Mouse (Mus musculus) midbrain, postnatal 0 days (tissue): Measurements from ENCODE around the gene Ptprt. TPM values are rescaled to one million over a fixed set of nuclear protein-coding genes. Genes with fewer than 3 reads are reported as not detected.

Source experiments
- ATAC-seq: fragments of 200-750 bp; cut with Nextera tagmentation; 2 replicates; pipeline ENCODE4 v1.8.0; 2017; ENCODE audit warnings: moderate number of reproducible peaks, mild to moderate bottlenecking, moderate TSS enrichment, moderate library complexity; ENCODE audit not compliant: low FRiP score
- DNase-seq: peaks from one replicate; pipeline ENCODE4 v3.0.0-alpha.2; 2015; ENCODE audit warnings: low spot score
- H3K27ac ChIP-seq: fragments of 300-500 bp; sonication (generic); 2 replicates; pipeline ENCODE4 v1.5.1; 2014; ENCODE audit warnings: low read depth, mild to moderate bottlenecking, low read length, mixed read lengths
- H3K27me3 ChIP-seq: fragments of 300-500 bp; sonication (generic); 2 replicates; pipeline ENCODE4 v1.6.1; 2014; ENCODE audit warnings: low read length, control low read depth, mixed read lengths; ENCODE audit not compliant: insufficient read depth
- H3K36me3 ChIP-seq: fragments of 300-500 bp; sonication (generic); 2 replicates; pipeline ENCODE4 v1.6.1; 2014; ENCODE audit warnings: low read length, control low read depth, mixed read lengths; ENCODE audit not compliant: insufficient read depth
- H3K4me1 ChIP-seq: fragments of 300-500 bp; sonication (generic); 2 replicates; pipeline ENCODE4 v1.6.1; 2014; ENCODE audit warnings: mild to moderate bottlenecking, control low read depth, antibody characterized with exemption, low read length, mixed read lengths; ENCODE audit not compliant: insufficient read depth
- H3K4me2 ChIP-seq: fragments of 300-500 bp; sonication (generic); 2 replicates; pipeline ENCODE4 v1.6.1; 2014; ENCODE audit warnings: low read depth, mild to moderate bottlenecking, low read length, mixed read lengths; ENCODE audit not compliant: poor library complexity, severe bottlenecking
- H3K4me3 ChIP-seq: fragments of 300-500 bp; sonication (generic); 2 replicates; pipeline ENCODE4 v1.5.1; 2014; ENCODE audit warnings: low read depth, mild to moderate bottlenecking, low read length, moderate library complexity
- H3K9ac ChIP-seq: fragments of 300-500 bp; sonication (generic); replicated peaks from 2 replicates; pipeline ENCODE4 v1.6.1; 2014; ENCODE audit warnings: mild to moderate bottlenecking, low read length, moderate library complexity, mixed read lengths; ENCODE audit not compliant: poor library complexity, severe bottlenecking
- H3K9me3 ChIP-seq: fragments of 300-500 bp; sonication (generic); 2 replicates; pipeline ENCODE4 v1.6.1; 2016; ENCODE audit warnings: low read length, control low read depth
- CTCF ChIP-seq: IDR thresholded peaks from 2 replicates; pipeline ENCODE4 v1.5.1; 2016; ENCODE audit warnings: antibody characterized with exemption, mild to moderate bottlenecking
- WGBS: fragments of 180-500 bp; shearing (Covaris S2); extraction: QIAGEN DNeasy Blood & Tissue Kit; methylation state at CpG from one replicate; pipeline ENCODE4 v1.1.7; 2014; 5-methylcytosine and 5-hydroxymethylcytosine counted together
- polyA plus RNA-seq: library from polyadenylated mRNA; unstranded; fragments of >200 nt; fragmentation: Nextera tagmentation; extraction: Ambion mirVana; gene quantifications from 2 replicates; pipeline ENCODE4 v1.2.1, GENCODE M21; 2015
- total RNA-seq: library from RNA; depleted of rRNA; stranded (reverse); fragments of >200 nt; gene quantifications from 2 replicates; pipeline ENCODE4 v1.2.3, GENCODE M21; 2014

Ptprt gene
- total and polyA plus RNA-seq, 2 experiments from 2014 or later, result 12.6 to 72.2 TPM

DNA sequence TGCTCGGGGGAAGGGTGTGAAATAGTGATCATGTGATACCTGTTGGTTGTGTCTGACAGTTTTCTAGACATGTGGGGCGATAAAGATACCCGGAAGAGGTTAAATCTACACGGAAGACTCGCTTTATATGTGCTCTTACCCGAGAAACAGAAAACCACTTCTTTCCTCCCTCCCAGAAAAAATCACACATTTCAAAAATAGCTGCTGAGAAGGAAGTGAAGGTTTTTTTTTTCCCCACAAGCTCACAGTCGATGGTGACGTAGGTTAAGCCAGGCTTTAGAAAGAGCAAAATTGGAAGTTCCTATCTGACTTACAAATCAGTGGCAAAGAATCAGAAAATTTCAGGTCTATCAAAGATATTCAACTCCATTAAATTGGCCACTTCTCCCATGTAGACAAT lies 965.1 kb downstream of the Ptprt start:
- Histone ChIP-seq H3K27me3 (no peaks in the 10 kb centered on the region), H3K4me1 (no peaks in the 10 kb centered on the region), H3K4me3 (no peak overlapping the region), H3K36me3 (no peaks in the 10 kb centered on the region), H3K9ac (no peak overlapping the region), H3K27ac (no peak overlapping the region), H3K4me2 (no peak overlapping the region), H3K9me3 (no peaks in the 10 kb centered on the region)
- TF ChIP-seq CTCF, result no peak
- DNase-seq (no peak), ATAC-seq (no peak)
- 85% methylated on average over 8 of the region's 8 CpGs for WGBS

DNA sequence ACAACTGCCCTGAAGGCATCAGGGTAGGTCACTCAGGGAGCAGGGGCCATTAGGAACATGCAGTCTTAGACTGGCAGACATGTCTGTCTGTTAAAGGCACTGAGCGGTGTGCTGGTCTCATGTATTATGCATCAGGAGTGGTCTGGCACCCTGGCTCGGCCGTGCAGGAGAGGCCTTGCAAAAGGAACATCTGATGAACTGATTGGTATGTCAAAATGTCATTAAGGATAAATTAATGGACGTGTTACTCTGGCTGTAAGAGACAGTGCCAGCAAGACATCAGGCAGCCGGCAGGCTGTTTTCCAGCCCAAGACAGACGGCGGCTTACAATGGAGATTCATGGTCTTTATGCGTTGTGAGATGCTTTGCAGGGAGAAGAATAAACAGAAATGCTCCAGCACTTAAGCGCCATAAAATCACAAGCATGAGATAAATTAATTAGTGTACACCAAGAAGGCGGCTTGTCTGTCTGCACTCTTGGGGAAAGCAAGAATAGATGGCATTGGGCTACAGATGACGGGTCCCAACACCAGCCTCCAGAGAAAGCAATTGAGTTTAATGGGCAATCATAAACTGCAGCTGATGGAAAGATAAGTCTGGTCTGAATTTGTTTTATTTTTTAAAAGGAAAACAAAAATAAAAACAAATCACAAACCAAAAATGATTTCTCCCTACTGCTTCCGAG lies 992.5 kb downstream of the Ptprt start:
- no peak overlapping the region for H3K4me3 ChIP-seq
- H3K9me3 ChIP-seq, result no peaks in the 10 kb centered on the region
- no peaks in the 10 kb centered on the region for H3K36me3 ChIP-seq
- no peak overlapping the region for H3K4me2 ChIP-seq
- TF ChIP-seq CTCF, result no peak
- no peak overlapping the region for H3K27ac ChIP-seq
- no peaks in the 10 kb centered on the region for H3K27me3 ChIP-seq
- DNase-seq (peak; percentile 72), ATAC-seq (no peak)
- no peak overlapping the region for H3K9ac ChIP-seq
- H3K4me1 ChIP-seq, result no peaks in the 10 kb centered on the region
- 44% methylated on average over 12 of the region's 12 CpGs for WGBS

DNA sequence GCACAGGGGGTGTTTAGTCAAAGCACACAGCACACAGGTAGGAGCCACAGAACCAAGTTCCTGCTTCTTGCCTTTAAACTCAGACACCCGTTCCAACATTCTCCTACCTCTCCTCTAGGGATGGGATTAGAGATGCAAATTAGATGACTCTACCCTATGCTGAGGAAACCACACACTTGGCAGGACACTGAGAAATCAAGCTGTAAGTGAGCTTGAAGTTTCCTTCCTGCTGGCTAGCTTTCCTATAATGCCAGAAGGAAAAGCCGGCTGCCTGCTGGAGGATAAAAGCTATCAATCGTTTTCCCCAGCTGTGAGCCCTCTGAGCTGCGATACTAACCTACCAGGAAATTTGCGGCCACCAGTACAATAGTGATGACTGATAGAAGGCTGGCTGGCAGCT lies 999.0 kb downstream of the Ptprt start:
- no peak for TF ChIP-seq CTCF
- H3K4me2 ChIP-seq, result no peak overlapping the region
- H3K27me3 ChIP-seq, result no peaks in the 10 kb centered on the region
- peak; percentile 70 for DNase-seq
- no peak overlapping the region for H3K9ac ChIP-seq
- no peak for ATAC-seq
- H3K36me3 ChIP-seq, result no peaks in the 10 kb centered on the region
- no peak overlapping the region for H3K27ac ChIP-seq
- H3K9me3 ChIP-seq, result no peaks in the 10 kb centered on the region
- no peaks in the 10 kb centered on the region for H3K4me1 ChIP-seq
- 14% methylated on average over 5 of the region's 5 CpGs for WGBS
- H3K4me3 ChIP-seq, result no peak overlapping the region

DNA sequence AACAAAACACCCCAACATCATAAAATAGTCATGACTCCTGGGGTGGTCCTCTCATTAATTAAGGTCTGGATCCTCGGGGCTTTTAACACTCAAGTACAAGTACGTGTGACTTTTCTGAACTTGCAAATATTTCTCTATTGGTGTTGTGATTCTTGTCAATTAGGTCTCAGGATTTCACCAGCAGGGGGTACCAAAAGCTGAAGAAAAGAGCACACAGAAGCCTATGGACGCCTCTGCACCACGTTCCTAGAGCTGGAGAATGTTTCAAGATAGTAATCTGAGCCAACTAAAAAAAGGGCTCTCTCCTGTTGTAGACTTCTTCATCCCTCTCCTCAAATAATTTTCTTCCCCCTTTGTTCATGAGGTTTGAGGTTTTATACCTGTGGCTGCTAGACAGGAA lies 1000.1 kb downstream of the Ptprt start:
- Histone ChIP-seq H3K4me2 (no peak overlapping the region), H3K4me3 (no peak overlapping the region), H3K36me3 (no peaks in the 10 kb centered on the region), H3K4me1 (no peaks in the 10 kb centered on the region), H3K27ac (no peak overlapping the region), H3K9me3 (no peaks in the 10 kb centered on the region), H3K9ac (no peak overlapping the region), H3K27me3 (no peaks in the 10 kb centered on the region)
- DNase-seq (peak; percentile 76), ATAC-seq (no peak)
- TF ChIP-seq CTCF, result peak; percentile 71
- 25% methylated on average over 4 of the region's 4 CpGs for WGBS

DNA sequence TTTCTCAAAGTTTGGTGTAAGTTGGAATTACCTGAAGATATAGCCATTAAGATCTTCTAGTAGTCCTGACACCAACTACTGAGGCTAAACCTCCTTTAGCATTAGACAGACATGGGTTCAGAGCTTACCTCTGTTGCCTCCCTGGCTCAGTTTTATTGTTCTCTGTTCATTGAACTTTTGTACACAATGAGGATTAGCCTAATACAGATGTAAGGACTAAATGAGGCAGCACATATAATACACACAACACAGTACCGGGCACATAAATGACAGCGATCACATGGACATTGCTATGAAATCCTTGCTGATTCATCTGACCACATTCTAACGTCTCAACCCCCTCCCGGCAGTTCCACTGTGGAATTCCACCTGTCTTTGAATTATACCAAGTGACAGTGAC lies 1003.9 kb downstream of the Ptprt start:
- no peak overlapping the region for H3K4me2 ChIP-seq
- no peak overlapping the region for H3K27ac ChIP-seq
- H3K9me3 ChIP-seq, result no peaks in the 10 kb centered on the region
- H3K36me3 ChIP-seq, result no peaks in the 10 kb centered on the region
- no peak overlapping the region for H3K4me3 ChIP-seq
- no peak overlapping the region for H3K9ac ChIP-seq
- ATAC-seq, result no peak
- no peak for TF ChIP-seq CTCF
- WGBS, result 73% methylated on average over 4 of the region's 4 CpGs
- no peaks in the 10 kb centered on the region for H3K4me1 ChIP-seq
- no peak for DNase-seq
- H3K27me3 ChIP-seq, result no peaks in the 10 kb centered on the region

DNA sequence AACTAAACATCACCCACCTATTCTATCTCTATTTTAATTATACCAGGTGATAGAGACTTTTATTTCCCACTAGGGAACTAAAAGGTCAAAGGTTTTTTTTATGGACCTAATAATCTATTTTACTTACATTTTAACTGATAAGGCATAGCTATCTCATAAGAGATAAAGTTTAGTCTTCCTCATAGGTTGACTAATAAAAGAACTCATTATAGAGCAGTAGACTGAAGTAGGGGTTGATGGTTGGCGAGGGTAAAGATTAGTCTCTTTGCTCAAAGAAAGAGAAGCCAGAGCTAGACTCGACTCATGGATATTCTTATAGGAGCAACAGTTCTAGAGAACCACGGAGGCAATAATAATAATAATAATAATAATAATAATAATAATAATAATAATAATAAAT lies 1004.3 kb downstream of the Ptprt start:
- Histone ChIP-seq H3K4me1 (no peaks in the 10 kb centered on the region), H3K4me3 (no peak overlapping the region), H3K36me3 (no peaks in the 10 kb centered on the region), H3K27ac (no peak overlapping the region), H3K4me2 (no peak overlapping the region), H3K9ac (no peak overlapping the region), H3K27me3 (no peaks in the 10 kb centered on the region), H3K9me3 (no peaks in the 10 kb centered on the region)
- DNase-seq (no peak), ATAC-seq (no peak)
- TF ChIP-seq CTCF, result no peak
- 95% methylated on average over 3 of the region's 3 CpGs for WGBS
